Mouse (Mus musculus) forebrain, postnatal 0 days (tissue): ENCODE data around the gene Gpr139. TPM values are rescaled to one million over a fixed set of nuclear protein-coding genes. Genes with fewer than 3 reads are reported as not detected.

Experiments used
- ATAC-seq: fragments of 200-750 bp; cut with Nextera tagmentation; 2 replicates; pipeline ENCODE4 v1.8.0; 2017; ENCODE audit warnings: mild to moderate bottlenecking, moderate library complexity
- DNase-seq: peaks from one replicate; pipeline ENCODE4 v3.0.0-alpha.2; 2015
- H3K27ac ChIP-seq: fragments of 300-500 bp; sonication (generic); 2 replicates; pipeline ENCODE4 v1.5.1; 2014; ENCODE audit warnings: low read depth, mild to moderate bottlenecking, antibody characterized with exemption, low read length, moderate library complexity, mixed read lengths
- H3K27me3 ChIP-seq: fragments of 300-500 bp; sonication (generic); 2 replicates; pipeline ENCODE4 v1.6.1; 2014; ENCODE audit warnings: mild to moderate bottlenecking, low read length, mixed read lengths; ENCODE audit not compliant: insufficient read depth
- H3K36me3 ChIP-seq: fragments of 300-500 bp; sonication (generic); 2 replicates; pipeline ENCODE4 v1.6.1; 2014; ENCODE audit warnings: mild to moderate bottlenecking, moderate library complexity; ENCODE audit not compliant: insufficient read depth
- H3K4me1 ChIP-seq: fragments of 300-500 bp; sonication (generic); 2 replicates; pipeline ENCODE4 v1.6.1; 2014; ENCODE audit warnings: antibody characterized with exemption; ENCODE audit not compliant: insufficient read depth
- H3K4me2 ChIP-seq: fragments of 300-500 bp; sonication (generic); 2 replicates; pipeline ENCODE4 v1.6.1; 2014; ENCODE audit warnings: low read depth, mild to moderate bottlenecking, moderate library complexity
- H3K4me3 ChIP-seq: fragments of 300-500 bp; sonication (generic); 2 replicates; pipeline ENCODE4 v1.5.1; 2014; ENCODE audit warnings: low read depth, low read length, mixed read lengths
- H3K9ac ChIP-seq: fragments of 300-500 bp; sonication (generic); 2 replicates; pipeline ENCODE4 v1.6.1; 2014; ENCODE audit warnings: mild to moderate bottlenecking
- H3K9me3 ChIP-seq: fragments of 300-500 bp; sonication (generic); 2 replicates; pipeline ENCODE4 v1.6.1; 2016; ENCODE audit warnings: low read length
- CTCF ChIP-seq: sonication (generic); IDR thresholded peaks from 2 replicates; pipeline ENCODE4 v1.5.1; 2016; ENCODE audit warnings: antibody characterized with exemption, control low read depth, low read depth
- WGBS: fragments of 180-500 bp; shearing (Covaris S2); extraction: QIAGEN DNeasy Blood & Tissue Kit; methylation state at CpG from one replicate; pipeline ENCODE4 v1.1.7; 2014; 5-methylcytosine and 5-hydroxymethylcytosine counted together
- polyA plus RNA-seq: library from polyadenylated mRNA; unstranded; fragments of >200 nt; fragmentation: Nextera tagmentation; extraction: Ambion mirVana; gene quantifications from 2 replicates; pipeline ENCODE4 v1.2.1, GENCODE M21; 2015
- total RNA-seq: library from RNA; depleted of rRNA; stranded (reverse); fragments of >200 nt; gene quantifications from 2 replicates; pipeline ENCODE4 v1.2.3, GENCODE M21; 2014; rRNA removed

Gpr139 gene
- total RNA-seq (6.6 and 9.4 TPM in 2 replicates), polyA plus RNA-seq (3.5 and 6.5 TPM in 2 replicates)

DNA sequence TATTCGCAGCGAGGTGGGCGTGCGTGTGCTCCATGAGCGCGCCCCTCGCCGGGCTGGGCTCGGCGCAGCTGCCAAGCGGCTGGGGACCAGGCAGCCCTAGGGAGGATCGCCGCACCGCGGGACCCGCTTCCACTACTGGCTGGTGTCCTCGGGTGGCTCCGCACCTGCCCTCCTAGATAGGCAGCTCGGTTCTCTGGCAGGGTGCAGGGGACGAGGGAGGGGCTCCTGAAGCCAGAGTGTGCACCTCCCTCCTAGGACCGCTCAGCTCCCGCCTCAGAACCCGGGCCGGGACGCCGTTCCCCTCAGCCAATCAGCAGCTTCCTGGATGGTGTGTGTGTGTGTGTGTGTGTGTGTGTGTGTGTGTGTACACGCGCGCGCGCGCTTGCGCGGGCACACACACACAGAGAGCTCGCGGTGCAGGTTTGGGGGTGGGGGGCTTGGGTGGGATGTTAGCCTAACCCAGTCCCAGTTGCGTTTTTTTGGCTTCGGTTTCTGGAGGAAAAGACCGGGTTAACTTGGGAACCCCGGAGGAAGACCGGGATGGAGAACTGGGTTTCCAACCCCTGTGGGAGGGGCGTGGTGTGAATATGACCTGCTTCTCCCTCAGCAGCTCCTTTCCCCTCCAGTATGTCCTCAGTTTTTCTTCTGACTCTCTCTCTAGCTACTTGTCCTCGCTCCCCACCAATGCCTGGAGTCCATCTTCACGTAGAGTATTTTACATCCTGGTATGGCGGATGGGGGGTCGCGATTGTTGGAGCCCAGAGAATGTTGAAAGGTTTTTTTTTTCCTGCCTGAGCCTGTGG, at the start of gene Gpr139:
Gene Gpr139 (minus strand): TSS at position 263 of the 803 bp plus-strand sequence.
- 1% methylated on average over 45 of the region's 47 CpGs for WGBS
- no peaks in the 10 kb centered on the region for H3K36me3 ChIP-seq
- H3K4me1 ChIP-seq, result 0 out of 2 replicates have a peak, but pooled peaks cover 7% of the 10 kb centered on the region
- peak within 1 kb of the TSS; percentile 68 for H3K9ac ChIP-seq
- ATAC-seq, result peak; percentile 93
- peak; percentile 92 for DNase-seq
- H3K27me3 ChIP-seq, result no peaks in the 10 kb centered on the region; the same call in 1 of the 2 replicates
- H3K4me2 ChIP-seq, result peak within 1 kb of the TSS; percentile 74
- H3K27ac ChIP-seq, result peak within 1 kb of the TSS; percentile 82
- peak within 1 kb of the TSS; percentile 66 for H3K4me3 ChIP-seq
- H3K9me3 ChIP-seq, result no peaks in the 10 kb centered on the region
- 0 out of 2 replicates have a peak, but pooled peaks have one; percentile 4 for TF ChIP-seq CTCF

- no peak for TF ChIP-seq CTCF
- Histone ChIP-seq H3K9me3 (no peaks in the 10 kb centered on the region), H3K27ac (no peak overlapping the region), H3K4me2 (no peak overlapping the region), H3K9ac (no peak overlapping the region), H3K4me3 (no peak overlapping the region), H3K36me3 (no peaks in the 10 kb centered on the region), H3K4me1 (no peaks in the 10 kb centered on the region), H3K27me3 (no peaks in the 10 kb centered on the region)
- DNase-seq, result no peak
- no peak for ATAC-seq
- 9% methylated on average over 3 of the region's 3 CpGs for WGBS
Observed at GRCm38 (mm10) chr7:119230971-119231370, 46.6 kb upstream of the Gpr139 start.

GRCm38 (mm10) chr7:119222706-119223105, 38.3 kb upstream of the Gpr139 start:
- Histone ChIP-seq H3K4me1 (no peaks in the 10 kb centered on the region), H3K9me3 (no peaks in the 10 kb centered on the region), H3K27me3 (no peaks in the 10 kb centered on the region), H3K36me3 (no peaks in the 10 kb centered on the region), H3K27ac (no peak overlapping the region), H3K9ac (no peak overlapping the region), H3K4me2 (no peak overlapping the region), H3K4me3 (no peak overlapping the region)
- WGBS, result 93% methylated on average over 4 of the region's 4 CpGs
- TF ChIP-seq CTCF, result no peak
- ATAC-seq (no peak), DNase-seq (no peak)

DNA sequence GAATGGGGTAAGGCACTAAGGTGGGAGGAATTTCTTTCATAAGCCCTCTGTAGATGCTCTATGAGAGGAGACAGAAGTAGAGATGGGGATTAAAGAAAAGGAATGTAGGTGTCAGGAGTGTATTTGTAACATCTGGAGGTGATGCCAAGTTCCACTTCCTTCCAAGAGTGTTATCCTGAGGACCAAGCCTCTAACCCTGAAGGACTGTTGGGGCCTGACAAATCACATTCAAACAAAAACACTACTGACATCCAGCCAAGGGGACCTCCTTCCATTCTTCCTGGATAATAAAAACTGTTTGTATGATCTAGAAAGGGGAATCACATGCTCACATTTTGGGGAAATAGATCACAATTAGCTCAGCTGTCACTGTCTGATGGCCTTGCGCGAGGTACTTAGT, 34.7 kb upstream of the Gpr139 start:
- ATAC-seq (no peak), DNase-seq (no peak)
- Histone ChIP-seq H3K27ac (no peak overlapping the region), H3K9ac (no peak overlapping the region), H3K4me2 (no peak overlapping the region), H3K4me3 (no peak overlapping the region), H3K27me3 (no peaks in the 10 kb centered on the region), H3K36me3 (no peaks in the 10 kb centered on the region), H3K4me1 (no peaks in the 10 kb centered on the region), H3K9me3 (no peaks in the 10 kb centered on the region)
- no peak for TF ChIP-seq CTCF
- 94% methylated on average over 2 of the region's 2 CpGs for WGBS

- DNase-seq (no peak), ATAC-seq (no peak)
- no peak overlapping the region for H3K4me3 ChIP-seq
- H3K4me2 ChIP-seq, result no peak overlapping the region
- no peak overlapping the region for H3K27ac ChIP-seq
- WGBS, result 71% methylated on average over 3 of the region's 3 CpGs
- no peaks in the 10 kb centered on the region for H3K4me1 ChIP-seq
- TF ChIP-seq CTCF, result no peak
- H3K36me3 ChIP-seq, result no peaks in the 10 kb centered on the region
- H3K27me3 ChIP-seq, result no peaks in the 10 kb centered on the region
- H3K9ac ChIP-seq, result no peak overlapping the region
- H3K9me3 ChIP-seq, result no peaks in the 10 kb centered on the region
Observed at GRCm38 (mm10) chr7:119207251-119207650, 22.8 kb upstream of the Gpr139 start.

GRCm38 (mm10) chr7:119186374-119186773, 2.0 kb upstream of the Gpr139 start:
- Histone ChIP-seq H3K4me1 (0 out of 2 replicates have a peak, but pooled peaks cover 7% of the 10 kb centered on the region), H3K9me3 (no peaks in the 10 kb centered on the region), H3K4me2 (no peak overlapping the region), H3K36me3 (no peaks in the 10 kb centered on the region), H3K9ac (no peak overlapping the region), H3K4me3 (no peak overlapping the region), H3K27ac (no peak overlapping the region), H3K27me3 (no peaks in the 10 kb centered on the region; the same call in 1 of the 2 replicates)
- WGBS, result 10% methylated on average over 11 of the region's 11 CpGs
- ATAC-seq (no peak), DNase-seq (peak; percentile 85)
- peak; percentile 75 for TF ChIP-seq CTCF
